ENCODE assay signal across 7 mouse cellular contexts in the genomic region with DNA sequence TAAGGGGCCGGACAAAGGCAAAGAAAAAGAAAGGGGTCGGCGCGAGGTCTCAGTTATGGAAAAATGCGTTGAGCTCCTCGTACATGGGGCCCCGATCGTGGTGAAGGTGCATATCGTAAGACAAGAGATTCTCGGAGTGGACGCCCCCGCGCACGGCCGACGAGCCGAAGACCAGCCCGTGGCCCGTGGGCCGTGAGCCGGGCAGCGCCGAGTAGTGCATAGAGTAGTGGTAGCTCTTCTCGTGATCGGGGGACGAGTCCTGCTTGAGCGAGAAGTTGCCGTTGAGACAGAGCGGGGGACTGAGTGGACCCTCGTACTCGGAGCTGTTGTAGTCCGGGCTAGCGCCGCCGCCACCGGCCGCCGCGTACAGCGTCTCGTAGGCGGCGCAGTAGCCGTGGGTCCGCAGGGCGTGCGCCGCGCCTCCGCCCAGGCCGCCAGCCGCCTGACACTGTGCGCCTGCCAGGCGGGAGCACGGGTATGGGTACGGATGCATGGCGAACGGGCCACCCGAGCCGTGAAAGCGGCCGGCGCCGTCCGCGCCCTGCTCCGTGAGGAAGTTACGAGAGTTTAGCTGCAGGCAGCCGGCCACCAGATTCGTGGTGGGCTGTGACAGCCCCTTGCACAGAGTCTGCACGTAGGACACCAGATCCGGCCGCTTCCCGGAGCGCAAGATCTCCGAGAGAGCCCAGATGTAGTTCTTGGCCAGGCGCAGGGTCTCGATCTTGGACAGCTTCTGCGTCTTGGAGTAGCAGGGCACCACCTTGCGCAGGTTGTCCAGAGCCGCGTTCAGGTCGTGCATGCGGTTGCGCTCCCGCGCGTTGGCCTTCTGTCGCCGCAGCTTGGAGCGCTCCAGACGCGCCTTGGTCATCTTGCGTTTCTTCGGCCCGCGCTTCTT. TPM values are rescaled to one million over a fixed set of nuclear protein-coding genes. Genes with fewer than 3 reads are reported as not detected.
DNase-seq lines count a peak whose midpoint lies in the region; ATAC-seq and TF ChIP-seq lines count a peak whose summit lies in the region.

No protein-coding gene starts in this region.

- TF ChIP-seq CTCF in lung, postnatal 0 days (IDR thresholded peaks at IDR 0.05), result no peak

- no peak overlapping the region for H3K27ac ChIP-seq in lung, postnatal 0 days (ENCODE audit: low read length)
- H3K27ac ChIP-seq in embryonic facial prominence, embryonic 10.5 days (replicated peaks), result no peak overlapping the region
- peak overlapping the region; percentile 87 for H3K27ac ChIP-seq in hindbrain, embryonic 15.5 days (replicated peaks)

- no peak for ATAC-seq in lung, postnatal 0 days
- no peak for ATAC-seq in hindbrain, embryonic 15.5 days (ENCODE audit: low FRiP score, low read depth)

- no peak for TF ChIP-seq EP300 in lung, postnatal 0 days (IDR thresholded peaks at IDR 0.05)

- WGBS in lung, postnatal 0 days, result 1% methylated on average over 96 of the region's 97 CpGs
- under 1% methylated on average over 97 of the region's 97 CpGs for WGBS in embryonic facial prominence, embryonic 10.5 days
- WGBS in hindbrain, embryonic 15.5 days, result under 1% methylated on average over 96 of the region's 97 CpGs

- peak overlapping the region; percentile 25 for H3K4me3 ChIP-seq in lung, postnatal 0 days (ENCODE audit: low read depth, low read length)
- H3K4me3 ChIP-seq in embryonic facial prominence, embryonic 10.5 days, result peak overlapping the region; percentile 44
- H3K4me3 ChIP-seq in hindbrain, embryonic 15.5 days, result peak overlapping the region; percentile 46

- H3K4me2 ChIP-seq in lung, postnatal 0 days (replicated peaks; ENCODE audit: low read depth, low read length), result peak overlapping the region; percentile 39
- peak overlapping the region; percentile 55 for H3K4me2 ChIP-seq in hindbrain, embryonic 15.5 days

- DNase-seq in lung, postnatal 0 days (ENCODE audit: low spot score), result no peak
- DNase-seq in lung, postnatal 10 days, result no peak
- peak; percentile 64 for DNase-seq in embryonic facial prominence, embryonic 10.5 days (ENCODE audit: low spot score)
- peak; percentile 68 for DNase-seq in neural tube, embryonic 10.5 days (ENCODE audit: extremely low spot score, low spot score)
- DNase-seq in urinary bladder, postnatal 25 days (ENCODE audit: low spot score), result no peak
- no peak for DNase-seq in left cerebral cortex, adult 18-20 months (ENCODE audit: low spot score in 2 of 2)

- H3K36me3 ChIP-seq in lung, postnatal 0 days (ENCODE audit: insufficient read depth, low read length), result no peaks in the 10 kb centered on the region
- no peaks in the 10 kb centered on the region for H3K36me3 ChIP-seq in embryonic facial prominence, embryonic 10.5 days (replicated peaks)
- no peaks in the 10 kb centered on the region for H3K36me3 ChIP-seq in hindbrain, embryonic 15.5 days

- peaks cover 88% of the 10 kb centered on the region for H3K27me3 ChIP-seq in lung, postnatal 0 days (replicated peaks; ENCODE audit: insufficient read depth, low read length)
- H3K27me3 ChIP-seq in embryonic facial prominence, embryonic 10.5 days (replicated peaks; ENCODE audit: low read depth, poor library complexity, severe bottlenecking), result peaks cover 100% of the 10 kb centered on the region
- H3K27me3 ChIP-seq in hindbrain, embryonic 15.5 days, result peaks cover 76% of the 10 kb centered on the region

- no peaks in the 10 kb centered on the region for H3K9me3 ChIP-seq in lung, postnatal 0 days (ENCODE audit: low read length)
- H3K9me3 ChIP-seq in embryonic facial prominence, embryonic 10.5 days, result no peaks in the 10 kb centered on the region
- no peaks in the 10 kb centered on the region for H3K9me3 ChIP-seq in hindbrain, embryonic 15.5 days

- H3K4me1 ChIP-seq in lung, postnatal 0 days (ENCODE audit: insufficient read depth, low read depth, low read length), result peaks cover 7% of the 10 kb centered on the region; the same call in 1 of the 2 replicates
- H3K4me1 ChIP-seq in embryonic facial prominence, embryonic 10.5 days, result peaks cover 26% of the 10 kb centered on the region
- H3K4me1 ChIP-seq in hindbrain, embryonic 15.5 days (replicated peaks), result peaks cover 26% of the 10 kb centered on the region

- no peak overlapping the region for H3K9ac ChIP-seq in lung, postnatal 0 days (replicated peaks; ENCODE audit: low read depth)
- H3K9ac ChIP-seq in hindbrain, embryonic 15.5 days, result peak overlapping the region; percentile 61

RNA-seq across cellular contexts. Expression of a gene that starts 2.1 kb away (rescaled TPM):
- not detected in 2 replicates for polyA plus RNA-seq in lung, postnatal 0 days (2015; fragmentation: Nextera tagmentation; extraction: Ambion mirVana)
- polyA plus RNA-seq in embryonic facial prominence, embryonic 10.5 days (2016; fragmentation: Nextera tagmentation; extraction: Ambion mirVana), result 0.08 TPM in 1 of 2 replicates, not detected in the other
- polyA plus RNA-seq in hindbrain, embryonic 15.5 days (2015; fragmentation: Nextera tagmentation; extraction: Ambion mirVana), result 20.9 and 28.6 TPM in 2 replicates
- 10 to 100 TPM; 70.9 to 73.2 TPM for total RNA-seq in left cerebral cortex, adult 18-20 months (2021)

RNA-seq across cellular contexts. Expression of a gene that starts 20.8 kb away (rescaled TPM):
- 11.8 and 18.6 TPM in 2 replicates for polyA plus RNA-seq in lung, postnatal 0 days (2015; fragmentation: Nextera tagmentation; extraction: Ambion mirVana)
- polyA plus RNA-seq in embryonic facial prominence, embryonic 10.5 days (2016; fragmentation: Nextera tagmentation; extraction: Ambion mirVana), result 0.26 and 0.30 TPM in 2 replicates
- polyA plus RNA-seq in hindbrain, embryonic 15.5 days (2015; fragmentation: Nextera tagmentation; extraction: Ambion mirVana), result 6.1 and 6.9 TPM in 2 replicates
- total RNA-seq in left cerebral cortex, adult 18-20 months (2021), result 100 to 1,000 TPM; 225 to 310 TPM

RNA-seq across cellular contexts. Expression of a gene that starts 30.8 kb away (rescaled TPM):
- 69.9 and 73.1 TPM in 2 replicates for polyA plus RNA-seq in lung, postnatal 0 days (2015; fragmentation: Nextera tagmentation; extraction: Ambion mirVana)
- polyA plus RNA-seq in embryonic facial prominence, embryonic 10.5 days (2016; fragmentation: Nextera tagmentation; extraction: Ambion mirVana), result 40.8 and 41.7 TPM in 2 replicates
- 36.5 and 40.3 TPM in 2 replicates for polyA plus RNA-seq in hindbrain, embryonic 15.5 days (2015; fragmentation: Nextera tagmentation; extraction: Ambion mirVana)
- total RNA-seq in left cerebral cortex, adult 18-20 months (2021), result 10 to 100 TPM; 39.8 to 40.9 TPM

RNA-seq across cellular contexts. Expression of a gene that starts 56.2 kb away (rescaled TPM):
- 5.8 and 6.4 TPM in 2 replicates for polyA plus RNA-seq in lung, postnatal 0 days (2015; fragmentation: Nextera tagmentation; extraction: Ambion mirVana)
- polyA plus RNA-seq in embryonic facial prominence, embryonic 10.5 days (2016; fragmentation: Nextera tagmentation; extraction: Ambion mirVana), result not detected in 2 replicates
- 0.39 TPM in 1 of 2 replicates, not detected in the other for polyA plus RNA-seq in hindbrain, embryonic 15.5 days (2015; fragmentation: Nextera tagmentation; extraction: Ambion mirVana)
- total RNA-seq in left cerebral cortex, adult 18-20 months (2021), result 1 to 10 TPM; 6.9 to 8.1 TPM

RNA-seq across cellular contexts. Expression of a gene that starts 58.9 kb away (rescaled TPM):
- polyA plus RNA-seq in lung, postnatal 0 days (2015; fragmentation: Nextera tagmentation; extraction: Ambion mirVana), result 0.12 TPM in 1 of 2 replicates, not detected in the other
- 0.17 and 0.30 TPM in 2 replicates for polyA plus RNA-seq in embryonic facial prominence, embryonic 10.5 days (2016; fragmentation: Nextera tagmentation; extraction: Ambion mirVana)
- 3.7 and 4.0 TPM in 2 replicates for polyA plus RNA-seq in hindbrain, embryonic 15.5 days (2015; fragmentation: Nextera tagmentation; extraction: Ambion mirVana)
- total RNA-seq in left cerebral cortex, adult 18-20 months (2021), result under 1 TPM; 0.30 to 0.74 TPM

Comparison
In these comparisons a context has a peak if more than half of its experiments do, and no peak if none do; other contexts are left out.
1. DNase-seq: peak in embryonic facial prominence, embryonic 10.5 days (single experiment) and neural tube, embryonic 10.5 days (single experiment); none in lung, postnatal 0 days (single experiment), lung, postnatal 10 days (single experiment), urinary bladder, postnatal 25 days (single experiment) and left cerebral cortex, adult 18-20 months (0 of 2).
2. RNA of a gene that starts 2.1 kb away (polyA plus RNA-seq): 20.9 to 28.6 TPM in hindbrain, embryonic 15.5 days; 0.08 TPM in embryonic facial prominence, embryonic 10.5 days and not detected in lung, postnatal 0 days; every median in the first group is over 10 times any median in the second.
3. Peak in every context shown above with its lines, with median percentiles within 50 percentile points of each other: H3K4me3 ChIP-seq.